Mouse (Mus musculus) CH12.LX (cell line): ENCODE data around the gene Galnt16. TPM values are rescaled to one million over a fixed set of nuclear protein-coding genes. Genes with fewer than 3 reads are reported as not detected.
A peak's percentile ranks its signal among the peaks of the same experiment; 100 is the strongest.

Source experiments
- DNase-seq: peaks from one replicate; pipeline ENCODE4 v3.0.0-alpha.2; 2013; ENCODE audit errors: extremely low read depth
- H3K27ac ChIP-seq: 2 replicates; pipeline ENCODE4 v1.5.1; 2012; ENCODE audit warnings: low read depth, mild to moderate bottlenecking, control low read depth, moderate library complexity; ENCODE audit not compliant: insufficient read depth
- H3K27me3 ChIP-seq: replicated peaks from 2 replicates; pipeline ENCODE3; 2012; ENCODE audit warnings: inconsistent platforms
- H3K36me3 ChIP-seq, 2 experiments: replicated peaks in 1 of 2; 2 replicates each; pipeline versions ENCODE3 to v1.6.1; 2012; ENCODE audit warnings: inconsistent platforms in 1 of 2, low read length in 1 of 2, mild to moderate bottlenecking in 1 of 2, mixed read lengths in 1 of 2, moderate library complexity in 1 of 2; ENCODE audit not compliant: control insufficient read depth in 1 of 2, insufficient read depth in 1 of 2
- H3K4me1 ChIP-seq, 2 experiments: 2 replicates each; pipeline ENCODE4 v1.6.1; 2012; ENCODE audit warnings: inconsistent platforms in 1 of 2, moderate library complexity in 1 of 2; ENCODE audit not compliant: insufficient read depth in 2 of 2, control insufficient read depth in 1 of 2
- H3K4me2 ChIP-seq: 2 replicates; pipeline ENCODE4 v1.6.1; 2012; ENCODE audit warnings: low read depth, mild to moderate bottlenecking, control low read depth; ENCODE audit not compliant: poor library complexity, insufficient read depth, severe bottlenecking
- H3K4me3 ChIP-seq, 3 experiments: fragments of 150-350 bp in 1 of 3; sonication (generic) in 1 of 3; replicated peaks in 1 of 3; 2 replicates each; pipeline versions ENCODE3 to v1.5.1; 2011 to 2012; ENCODE audit warnings: low read depth in 2 of 3, low read length in 2 of 3, mild to moderate bottlenecking in 2 of 3, moderate library complexity in 2 of 3, control low read depth in 1 of 3, improper control_type of control experiment in 1 of 3, inconsistent platforms in 1 of 3, mixed read lengths in 1 of 3; ENCODE audit not compliant: poor library complexity in 1 of 3
- H3K79me2 ChIP-seq: replicated peaks from 2 replicates; pipeline ENCODE4 v1.6.1; 2012; ENCODE audit warnings: mild to moderate bottlenecking, moderate library complexity; ENCODE audit not compliant: control insufficient read depth, poor library complexity, insufficient read depth, severe bottlenecking; ENCODE audit errors: extremely low read depth
- H3K9ac ChIP-seq: 2 replicates; pipeline ENCODE4 v1.6.1; 2012; ENCODE audit warnings: low read depth, mild to moderate bottlenecking, control low read depth, moderate library complexity; ENCODE audit not compliant: insufficient read depth
- H3K9me3 ChIP-seq: replicated peaks from 2 replicates; pipeline ENCODE3; 2012; ENCODE audit warnings: low read length, inconsistent platforms, mixed read lengths
- CHD2 ChIP-seq: IDR thresholded peaks from 2 replicates; pipeline ENCODE4 v1.6.1; 2011; ENCODE audit warnings: low read length, improper control_type of control experiment
- CTCF ChIP-seq, 2 experiments: IDR thresholded peaks in 1 of 2; conservative IDR thresholded peaks in 1 of 2; 2 replicates each; pipeline ENCODE4 v1.5.1; 2011 to 2012; ENCODE audit warnings: low read depth in 2 of 2, low read length in 2 of 2, improper control_type of control experiment in 1 of 2, inconsistent platforms in 1 of 2, mild to moderate bottlenecking in 1 of 2, moderate library complexity in 1 of 2
- E2F4 ChIP-seq: IDR thresholded peaks from 2 replicates; pipeline ENCODE4 v1.6.1; 2011; ENCODE audit warnings: low read depth, low read length, improper control_type of control experiment; ENCODE audit not compliant: insufficient replicate concordance
- ELF1 ChIP-seq: IDR thresholded peaks from 2 replicates; pipeline ENCODE4 v1.6.1; 2014; ENCODE audit warnings: low read depth, mild to moderate bottlenecking, inconsistent platforms, low read length, improper control_type of control experiment
- EP300 ChIP-seq: IDR thresholded peaks from 2 replicates; pipeline ENCODE4 v1.6.1; 2011; ENCODE audit warnings: low read length, improper control_type of control experiment
- GABPA ChIP-seq: IDR thresholded peaks from 2 replicates; pipeline ENCODE4 v1.6.1; 2012; ENCODE audit warnings: low read depth, low read length, improper control_type of control experiment, inconsistent platforms; ENCODE audit not compliant: insufficient replicate concordance
- HCFC1 ChIP-seq: IDR thresholded peaks from 2 replicates; pipeline ENCODE4 v1.6.1; 2012; ENCODE audit warnings: low read depth, mild to moderate bottlenecking, inconsistent platforms, low read length, improper control_type of control experiment
- IRF4 ChIP-seq: IDR thresholded peaks from 2 replicates; pipeline ENCODE4 v1.6.1; 2014; ENCODE audit warnings: low read depth, mild to moderate bottlenecking, inconsistent platforms, low read length, improper control_type of control experiment
- JUND ChIP-seq: conservative IDR thresholded peaks from 2 replicates; pipeline ENCODE4 v1.6.1; 2011; ENCODE audit warnings: low read depth, low read length, improper control_type of control experiment
- MAFK ChIP-seq: IDR thresholded peaks from 2 replicates; pipeline ENCODE4 v1.6.1; 2011; ENCODE audit warnings: low read length, improper control_type of control experiment; ENCODE audit not compliant: insufficient replicate concordance
- MEF2A ChIP-seq: IDR thresholded peaks from 2 replicates; pipeline ENCODE4 v1.6.1; 2014; ENCODE audit warnings: low read depth, mild to moderate bottlenecking, inconsistent platforms, low read length, improper control_type of control experiment, borderline replicate concordance
- MXI1 ChIP-seq: IDR thresholded peaks from 2 replicates; pipeline ENCODE4 v1.6.1; 2011; ENCODE audit warnings: mild to moderate bottlenecking, low read depth, low read length, improper control_type of control experiment
- MYC ChIP-seq: IDR thresholded peaks from 2 replicates; pipeline ENCODE4 v1.6.1; 2011; ENCODE audit warnings: low read depth, mild to moderate bottlenecking, improper control_type of control experiment, low read length
- NELFE ChIP-seq: IDR thresholded peaks from 2 replicates; pipeline ENCODE4 v1.6.1; 2011; ENCODE audit warnings: low read depth, low read length, improper control_type of control experiment
- PAX5 ChIP-seq: IDR thresholded peaks from 2 replicates; pipeline ENCODE4 v1.6.1; 2012; ENCODE audit warnings: low read length, inconsistent platforms, mixed read lengths
- POLR2A ChIP-seq: IDR thresholded peaks from 2 replicates; pipeline ENCODE4 v1.6.1; 2011; ENCODE audit warnings: low read depth, mild to moderate bottlenecking, improper control_type of control experiment, low read length
- RAD21 ChIP-seq: IDR thresholded peaks from 2 replicates; pipeline ENCODE4 v1.6.1; 2011; ENCODE audit warnings: low read depth, mild to moderate bottlenecking, low read length, improper control_type of control experiment, moderate library complexity
- RCOR1 ChIP-seq: conservative IDR thresholded peaks from 2 replicates; pipeline ENCODE4 v1.6.1; 2012; ENCODE audit warnings: low read depth, mild to moderate bottlenecking, inconsistent platforms, low read length, improper control_type of control experiment
- SIN3A ChIP-seq: IDR thresholded peaks from 2 replicates; pipeline ENCODE4 v1.6.1; 2012; ENCODE audit warnings: low read length, improper control_type of control experiment, inconsistent platforms
- SMC3 ChIP-seq: IDR thresholded peaks from 2 replicates; pipeline ENCODE4 v1.6.1; 2011; ENCODE audit warnings: low read depth, low read length, improper control_type of control experiment
- TBP ChIP-seq: conservative IDR thresholded peaks from 2 replicates; pipeline ENCODE4 v1.6.1; 2011; ENCODE audit warnings: low read depth, low read length, improper control_type of control experiment
- USF2 ChIP-seq: conservative IDR thresholded peaks from 2 replicates; pipeline ENCODE4 v1.6.1; 2011; ENCODE audit warnings: low read depth, low read length, improper control_type of control experiment
- ZC3H11A ChIP-seq: IDR thresholded peaks from 2 replicates; pipeline ENCODE4 v1.6.1; 2012; ENCODE audit warnings: low read depth, mild to moderate bottlenecking, inconsistent platforms, low read length, improper control_type of control experiment
- ZMIZ1 ChIP-seq: IDR thresholded peaks from 2 replicates; pipeline ENCODE4 v1.6.1; 2012; ENCODE audit warnings: low read depth, mild to moderate bottlenecking, inconsistent platforms, low read length, improper control_type of control experiment
- dilution Hi-C: fragments of 300-500 bp; cut with MboI; formaldehyde crosslinking; loops from 2 replicates; pipeline ENCODE4 v1.14.3; 2020; ENCODE audit warnings: low sequenced_read_pairs; ENCODE audit not compliant: extremely low pct_unique_long_range_greater_than_20kb, extremely low pct_ligation_motif_present
- in situ Hi-C: fragments of 300-500 bp; cut with MboI; formaldehyde crosslinking; loops from 3 replicates; pipeline ENCODE4 v1.14.3; 2019; ENCODE audit warnings: low sequenced_read_pairs, low pct_ligation_motif_present, low pct_unique_long_range_greater_than_20kb, mixed read lengths
- polyA plus RNA-seq: library from polyadenylated mRNA; unstranded; fragments of >175 nt; gene quantifications from 2 replicates; pipeline ENCODE4 v1.2.1, GENCODE M21; 2012; ENCODE audit warnings: low read depth; ENCODE audit not compliant: insufficient read length
- total RNA-seq, 2 experiments: library from RNA; depleted of rRNA; stranded (reverse); fragments of 300-350 nt in 1 of 2; fragments of >200 nt in 1 of 2; gene quantifications; 2 replicates each; pipeline ENCODE4 v1.2.3; 2012 to 2014

The Galnt16 gene
- total and polyA plus RNA-seq, 3 experiments, result not detected

- H3K4me3 ChIP-seq, result no peak overlapping the region
- no peak for DNase-seq
- TF ChIP-seq TBP (no peak), NELFE (no peak), JUND (no peak)
- TF ChIP-seq, all 38 proteins: peak for 0
- H3K4me2 ChIP-seq, result no peak overlapping the region
- H3K27me3 ChIP-seq, result peaks cover 19% of the 10 kb centered on the region
- dilution Hi-C loops, result no loop called here
- no peaks in the 10 kb centered on the region for H3K36me3 ChIP-seq
- H3K9ac ChIP-seq, result no peak overlapping the region
- H3K79me2 ChIP-seq, result no peaks in the 10 kb centered on the region
- no peaks in the 10 kb centered on the region for H3K9me3 ChIP-seq
- no peak overlapping the region for H3K27ac ChIP-seq
- peaks cover 0 to 2% of the 10 kb centered on the region in 2 experiments; a peak in 1 of 4 replicates for H3K4me1 ChIP-seq
- in situ Hi-C loops, result loop anchor here (25.0 kb wide), 1 partner anchor 419 kb away; no protein-coding TSS in a partner anchor
These were observed 63.3 kb downstream of the Galnt16 start for GRCm38 (mm10) chr12:80581357-80581756.

DNA sequence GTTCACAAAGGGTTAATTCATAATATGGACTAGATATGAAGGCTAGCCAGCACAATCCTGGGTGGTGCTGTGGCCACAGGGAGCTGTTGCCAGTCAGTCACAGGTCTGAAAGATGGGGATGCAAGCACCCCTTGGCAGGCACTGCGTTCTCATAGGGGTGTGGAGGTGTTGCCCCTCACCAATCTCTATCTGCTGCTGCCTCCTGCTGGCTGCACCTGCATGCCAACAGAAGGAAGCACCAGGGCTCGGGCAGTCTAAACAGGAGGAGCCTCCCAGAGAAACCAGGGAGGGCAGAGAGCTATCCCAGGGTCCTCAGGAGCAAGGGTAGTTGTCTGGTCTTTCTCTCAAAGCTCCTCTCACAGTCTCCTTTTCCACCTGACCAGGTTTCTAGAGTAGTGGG, 66.9 kb downstream of the Galnt16 start:
- dilution Hi-C loops, result no loop called here

DNA sequence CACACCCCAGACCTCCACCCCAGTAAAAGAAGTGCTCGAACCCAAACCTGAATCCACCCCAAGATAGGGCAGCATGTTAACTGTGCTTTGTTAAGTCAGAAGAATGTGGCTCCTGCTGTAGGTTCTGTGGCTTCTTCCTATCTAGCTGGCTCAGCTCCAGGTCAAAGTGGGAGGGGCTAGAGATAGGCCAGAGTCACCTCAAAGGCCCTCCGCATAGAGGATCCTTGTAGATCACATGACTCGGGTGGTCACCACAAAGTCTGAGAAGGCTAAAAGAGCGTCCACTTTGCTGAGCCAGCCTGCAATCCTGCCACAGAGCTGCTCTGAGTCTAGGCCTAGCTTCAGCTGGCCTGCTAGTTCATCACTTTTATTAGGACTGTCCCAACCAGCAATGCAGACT, 76.1 kb downstream of the Galnt16 start:
- no peak for DNase-seq
- no peaks in the 10 kb centered on the region for H3K27me3 ChIP-seq
- no peak overlapping the region for H3K9ac ChIP-seq
- in situ Hi-C loops, result loop anchor here (25.0 kb wide), 1 partner anchor 432 kb away; no protein-coding TSS in a partner anchor
- H3K27ac ChIP-seq, result no peak overlapping the region
- no peaks in the 10 kb centered on the region for H3K9me3 ChIP-seq
- no peaks in the 10 kb centered on the region for H3K79me2 ChIP-seq
- H3K36me3 ChIP-seq, result no peaks in the 10 kb centered on the region
- TF ChIP-seq ZMIZ1 (no peak), EP300 (no peak), GABPA (no peak), PAX5 (no peak), SIN3A (no peak), MXI1 (no peak), USF2 (no peak), POLR2A (no peak), TBP (no peak), MAFK (no peak), ZC3H11A (no peak), MEF2A (no peak), IRF4 (no peak), RCOR1 (no peak), ELF1 (no peak), E2F4 (no peak), HCFC1 (no peak), RAD21 (no peak), CHD2 (no peak), MYC (no peak)
- dilution Hi-C loops, result no loop called here
- H3K4me2 ChIP-seq, result no peak overlapping the region
- no peak overlapping the region for H3K4me3 ChIP-seq
- peaks cover 4 to 18% of the 10 kb centered on the region in 2 experiments; a peak in 3 of 4 replicates for H3K4me1 ChIP-seq

More for the DNA sequence above, 66.9 kb downstream of the Galnt16 start:
- H3K79me2 ChIP-seq, result no peaks in the 10 kb centered on the region
- H3K9ac ChIP-seq, result no peak overlapping the region
- peaks cover 9% of the 10 kb centered on the region for H3K27me3 ChIP-seq
- no peak for TF ChIP-seq MYC
- TF ChIP-seq CTCF (conservative IDR thresholded peaks at IDR 0.05 in 1 of 2, IDR thresholded peaks at IDR 0.05 in 1 of 2; ENCODE audit: low read depth in 2 of 2, low read length in 2 of 2), result peak in 1 of 2 experiments; percentile 60; a peak in 2 of 4 replicates
- peak; percentile 63 for TF ChIP-seq SMC3
- TF ChIP-seq POLR2A, result no peak
- no peak for TF ChIP-seq ZMIZ1
- peak; percentile 68 for TF ChIP-seq RAD21
- peak; percentile 25 for DNase-seq
- no peak overlapping the region for H3K27ac ChIP-seq
- no peaks in the 10 kb centered on the region for H3K9me3 ChIP-seq
- in situ Hi-C loops, result loop anchor here (25.0 kb wide), 1 partner anchor 423 kb away; no protein-coding TSS in a partner anchor
- no peak overlapping the region for H3K4me3 ChIP-seq
- no peak overlapping the region for H3K4me2 ChIP-seq
- H3K4me1 ChIP-seq, result no peaks in the 10 kb centered on the region
- no peaks in the 10 kb centered on the region for H3K36me3 ChIP-seq
